In the genomic region with DNA sequence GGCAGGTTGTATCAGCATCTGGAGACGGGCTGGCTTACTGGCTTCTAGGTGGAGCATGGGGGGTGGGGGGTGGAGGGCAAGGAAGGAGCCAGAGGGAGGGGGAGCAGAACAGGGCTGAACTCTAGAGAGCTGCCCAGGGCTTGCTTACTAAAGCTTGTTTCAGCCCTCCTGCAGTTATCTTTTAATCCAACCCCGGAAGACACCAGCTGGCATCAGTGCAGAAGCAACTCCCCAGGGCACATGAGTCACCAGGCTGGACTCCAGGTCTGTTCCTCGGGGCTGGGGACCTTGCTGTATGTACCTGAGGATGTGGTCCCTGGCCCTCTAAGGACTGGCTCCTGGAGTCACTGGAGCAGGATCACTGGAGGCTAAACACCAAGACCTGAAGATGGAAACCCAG, we compare ENCODE assay signal across 15 mouse cellular contexts. TPM values are rescaled to one million over a fixed set of nuclear protein-coding genes. Genes with fewer than 3 reads are reported as not detected.
DNase-seq lines count a peak whose midpoint lies in the region; ATAC-seq and TF ChIP-seq lines count a peak whose summit lies in the region.
"Had no signal": no experiment of that assay in that cellular context is flagged by ENCODE, and none has a peak within 500 bp of the region (broad histone marks: within the 10 kb centered on the region; RNA-seq: fewer than 3 reads in every experiment).

No protein-coding gene starts in this region.

- WGBS in heart, embryonic 11.5 days (ENCODE audit: insufficient replicate concordance), result 23% methylated on average over 3 of the region's 3 CpGs

- no peaks in the 10 kb centered on the region for H3K27me3 ChIP-seq in heart, embryonic 11.5 days (ENCODE audit: control insufficient read depth, insufficient read depth, low read length)
- H3K27me3 ChIP-seq: heart, embryonic 15.5 days; hindbrain, embryonic 12.5 days; limb, embryonic 13.5 days had no signal

- H3K4me2 ChIP-seq in heart, embryonic 11.5 days, result no peak overlapping the region
- H3K4me2 ChIP-seq: heart, embryonic 15.5 days; hindbrain, embryonic 12.5 days; limb, embryonic 13.5 days had no signal

- no peaks in the 10 kb centered on the region for H3K36me3 ChIP-seq in heart, embryonic 11.5 days (ENCODE audit: control insufficient read depth, insufficient read depth, low read length)
- H3K36me3 ChIP-seq: heart, embryonic 15.5 days; hindbrain, embryonic 12.5 days had no signal

- H3K9me3 ChIP-seq in heart, embryonic 11.5 days (replicated peaks; ENCODE audit: control insufficient read depth, low read length), result no peaks in the 10 kb centered on the region
- H3K9me3 ChIP-seq: heart, embryonic 15.5 days; hindbrain, embryonic 12.5 days; limb, embryonic 13.5 days had no signal

- no peak overlapping the region for H3K4me3 ChIP-seq in gastrocnemius, adult 2 months
- no peak overlapping the region for H3K4me3 ChIP-seq in heart, embryonic 11.5 days (ENCODE audit: low read depth, low read length)
- H3K4me3 ChIP-seq: erythroblast, embryonic 14.5 days; heart, embryonic 15.5 days; hindbrain, embryonic 12.5 days; limb, embryonic 13.5 days had no signal

- peak; percentile 40 for DNase-seq in gastrocnemius, adult 2 months
- DNase-seq in gastrocnemius, postnatal 36 days, result no peak
- peak; percentile 73 for DNase-seq in 3T3-L1 (ENCODE audit: low read depth, low spot score)
- peak; percentile 66 for DNase-seq in NIH3T3 (ENCODE audit: low read depth)
- DNase-seq in kidney, postnatal 14 days, result peak; percentile 60
- no peak for DNase-seq in right cerebral cortex, postnatal 25 days
- DNase-seq: cerebellum, adult 9-10 months; lung, adult 2 months had no signal

- intact Hi-C loops in gastrocnemius, adult 2 months (cut with DNase I), result no loop called here
- intact Hi-C loops in gastrocnemius, postnatal 36 days (cut with DNase I), result no loop called here

- peaks cover 25% of the 10 kb centered on the region for H3K4me1 ChIP-seq in heart, embryonic 11.5 days (ENCODE audit: control insufficient read depth, insufficient read depth, low read length)

- no peak for TF ChIP-seq CTCF in gastrocnemius, adult 2 months (IDR thresholded peaks at IDR 0.05)

- H3K9ac ChIP-seq in heart, embryonic 11.5 days (ENCODE audit: low read depth, low read length), result no peak overlapping the region
- H3K9ac ChIP-seq: heart, embryonic 15.5 days; hindbrain, embryonic 12.5 days; limb, embryonic 13.5 days had no signal

- ATAC-seq in heart, embryonic 11.5 days (replicated peaks; ENCODE audit: insufficient number of reproducible peaks, low FRiP score, low TSS enrichment), result no peak
- ATAC-seq: intestine, postnatal 0 days had no signal

- no peak overlapping the region for H3K27ac ChIP-seq in gastrocnemius, adult 2 months
- H3K27ac ChIP-seq in heart, embryonic 11.5 days (ENCODE audit: low read depth, low read length), result no peak overlapping the region
- H3K27ac ChIP-seq: heart, embryonic 15.5 days; hindbrain, embryonic 12.5 days; limb, embryonic 13.5 days had no signal

RNA-seq across cellular contexts. Expression of gene Dlg5, which starts 23.0 kb away (rescaled TPM):
- total RNA-seq in gastrocnemius, adult 2 months (2021), result 1 to 10 TPM; 5.5 to 7.8 TPM
- 1 to 10 TPM; 4.3 to 4.5 TPM for total RNA-seq in gastrocnemius, postnatal 36 days (2021)
- 16.3 and 17.4 TPM in 2 replicates for polyA plus RNA-seq in heart, embryonic 11.5 days (2014; fragmentation: Nextera tagmentation; extraction: Ambion mirVana)
- total RNA-seq: neutrophil, adult 5-6 weeks had no signal

Comparison
In these comparisons a context has a peak if more than half of its experiments do, and no peak if none do; other contexts are left out.
1. DNase-seq: peak in gastrocnemius, adult 2 months (single experiment), 3T3-L1 (single experiment), NIH3T3 (single experiment) and kidney, postnatal 14 days (single experiment); none in gastrocnemius, postnatal 36 days (0 of 2) and right cerebral cortex, postnatal 25 days (single experiment).